Mouse (Mus musculus) kidney, adult 2 months (tissue): ENCODE measurements around the gene Ptgs2. TPM values are rescaled to one million over a fixed set of nuclear protein-coding genes. Genes with fewer than 3 reads are reported as not detected.

Source experiments
- DNase-seq: peaks from one replicate; pipeline ENCODE4 v3.0.0; 2021
- H3K27ac ChIP-seq: fragments of 200-500 bp; 2 replicates; pipeline ENCODE4 v1.5.1; 2012; ENCODE audit warnings: low read depth, low read length, control low read depth, inconsistent platforms; ENCODE audit not compliant: insufficient read depth
- H3K27me3 ChIP-seq: fragments of 200-500 bp; replicated peaks from 2 replicates; pipeline ENCODE4 v1.6.1; 2012; ENCODE audit warnings: mild to moderate bottlenecking, moderate library complexity, low read length, inconsistent platforms; ENCODE audit not compliant: control insufficient read depth, insufficient read depth
- H3K36me3 ChIP-seq: fragments of 200-500 bp; 2 replicates; pipeline ENCODE4 v1.6.1; 2012; ENCODE audit warnings: mild to moderate bottlenecking, moderate library complexity, low read length, inconsistent platforms; ENCODE audit not compliant: control insufficient read depth, insufficient read depth
- H3K4me1 ChIP-seq: fragments of 200-500 bp; 2 replicates; pipeline ENCODE4 v1.6.1; 2011; ENCODE audit warnings: low read length; ENCODE audit not compliant: control insufficient read depth, insufficient read depth
- H3K4me3 ChIP-seq: fragments of 200-500 bp; 2 replicates; pipeline ENCODE4 v1.5.1; 2011; ENCODE audit warnings: mild to moderate bottlenecking, low read depth, low read length, control low read depth; ENCODE audit not compliant: insufficient read depth
- CTCF ChIP-seq: fragments of 200-500 bp; conservative IDR thresholded peaks from 2 replicates; pipeline ENCODE4 v1.5.1; 2011; ENCODE audit warnings: low read depth, mild to moderate bottlenecking, control low read depth, low read length, moderate library complexity, mixed read lengths; ENCODE audit not compliant: insufficient read depth, insufficient read length
- POLR2A ChIP-seq: fragments of 200-500 bp; IDR thresholded peaks from one replicate; pipeline ENCODE4 v1.6.1; 2011; ENCODE audit warnings: low read depth, low read length, control low read depth
- WGBS: fragments of 180-500 bp; shearing (Covaris S2); methylation state at CpG from one replicate; pipeline ENCODE4 v1.1.7; 2018; 5-methylcytosine and 5-hydroxymethylcytosine counted together
- polyA plus RNA-seq: library from polyadenylated mRNA; depleted of rRNA; stranded (reverse); fragments of >200 nt; gene quantifications from 2 replicates; pipeline ENCODE4 v1.2.3, GENCODE M21; 2012

Gene Ptgs2
- polyA plus RNA-seq, 1 experiment = 0.33 TPM

- no peak overlapping the region for H3K27ac ChIP-seq
- no peak for DNase-seq
- H3K36me3 ChIP-seq = no peaks in the 10 kb centered on the region
- H3K27me3 ChIP-seq = no peaks in the 10 kb centered on the region
- 87% methylated on average over 2 of the region's 2 CpGs for WGBS
- H3K4me1 ChIP-seq = no peaks in the 10 kb centered on the region
- no peak overlapping the region for H3K4me3 ChIP-seq
- TF ChIP-seq POLR2A (no peak), CTCF (no peak)
These were observed 2.8 kb upstream of the Ptgs2 start for GRCm38 (mm10) chr1:150097036-150097435.

DNA sequence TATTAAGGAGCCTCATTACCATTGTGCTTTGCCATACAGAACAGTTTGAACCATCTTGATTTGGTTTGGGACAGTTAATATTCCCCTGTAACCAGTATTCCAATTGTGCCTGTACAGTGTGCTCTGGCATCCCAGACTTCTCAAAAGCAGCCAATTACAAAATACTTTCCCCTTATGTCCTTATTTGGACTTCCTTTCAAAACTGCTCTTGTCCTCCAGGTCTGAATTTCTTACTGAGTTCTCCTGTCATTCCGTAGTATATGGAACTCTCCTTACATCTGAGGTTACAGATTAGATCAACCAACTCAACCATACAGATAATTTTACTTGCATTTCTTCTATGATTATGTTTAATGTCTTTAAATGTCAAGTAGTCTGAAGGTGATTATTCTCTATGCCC, 2.1 kb upstream of the Ptgs2 start:
- no peak overlapping the region for H3K4me3 ChIP-seq
- H3K4me1 ChIP-seq = no peaks in the 10 kb centered on the region
- WGBS = 56% methylated on average over 1 of the region's 1 CpGs
- H3K36me3 ChIP-seq = no peaks in the 10 kb centered on the region
- no peaks in the 10 kb centered on the region for H3K27me3 ChIP-seq
- H3K27ac ChIP-seq = no peak overlapping the region
- DNase-seq = no peak
- TF ChIP-seq CTCF (no peak), POLR2A (no peak)

DNA sequence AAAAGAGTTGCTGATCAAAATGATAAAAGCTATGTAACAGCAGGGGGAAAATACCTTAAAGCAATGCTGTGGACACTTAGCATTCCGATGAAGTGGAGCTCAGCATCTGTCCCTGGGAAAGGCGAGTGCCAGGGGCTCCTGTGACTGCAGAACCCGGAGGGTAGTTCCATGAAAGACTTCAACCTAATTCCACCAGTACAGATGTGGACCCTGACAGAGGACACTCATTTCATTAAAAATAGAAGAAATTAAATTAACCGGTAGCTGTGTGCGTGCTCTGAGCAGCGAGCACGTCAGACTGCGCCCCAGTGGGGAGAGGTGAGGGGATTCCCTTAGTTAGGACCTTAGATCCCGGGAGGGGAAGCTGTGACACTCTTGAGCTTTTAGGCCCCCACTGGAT, 457 bp upstream of the Ptgs2 start:
- H3K4me3 ChIP-seq = peak overlapping the region; percentile 48
- no peaks in the 10 kb centered on the region for H3K4me1 ChIP-seq
- H3K27ac ChIP-seq = no peak overlapping the region
- no peaks in the 10 kb centered on the region for H3K36me3 ChIP-seq
- no peaks in the 10 kb centered on the region for H3K27me3 ChIP-seq
- TF ChIP-seq CTCF (no peak), POLR2A (no peak)
- no peak for DNase-seq
- 12% methylated on average over 9 of the region's 9 CpGs for WGBS

- 84% methylated on average over 6 of the region's 6 CpGs for WGBS
- Histone ChIP-seq H3K27me3 (no peaks in the 10 kb centered on the region), H3K36me3 (no peaks in the 10 kb centered on the region), H3K27ac (no peak overlapping the region), H3K4me1 (no peaks in the 10 kb centered on the region), H3K4me3 (no peak overlapping the region)
- no peak for DNase-seq
- TF ChIP-seq CTCF = no peak
These were observed 4.4 kb downstream of the Ptgs2 start for GRCm38 (mm10) chr1:150104228-150104720.

DNA sequence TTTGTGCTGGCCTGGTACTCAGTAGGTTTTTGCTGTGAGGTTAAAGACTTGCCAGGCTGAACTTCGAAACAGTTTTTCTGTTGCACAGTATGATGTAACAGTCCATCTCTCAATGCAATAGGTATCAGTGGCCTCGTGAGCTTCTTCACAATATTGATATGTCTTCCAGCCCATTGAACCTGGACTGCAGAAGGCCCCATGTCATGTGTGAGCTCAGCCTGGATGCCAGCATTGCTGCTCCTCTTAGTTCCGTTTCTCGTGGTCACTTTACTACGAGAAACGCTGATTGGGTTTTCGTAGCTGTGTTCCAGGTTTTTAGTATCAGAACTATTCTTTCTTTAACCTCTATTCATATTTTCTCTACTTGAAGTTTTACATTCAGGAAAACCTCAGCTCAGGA, 6.9 kb downstream of the Ptgs2 start:
- no peak for DNase-seq
- Histone ChIP-seq H3K36me3 (no peaks in the 10 kb centered on the region), H3K4me3 (no peak overlapping the region), H3K27ac (no peak overlapping the region), H3K27me3 (no peaks in the 10 kb centered on the region), H3K4me1 (no peaks in the 10 kb centered on the region)
- WGBS = 93% methylated on average over 7 of the region's 7 CpGs
- TF ChIP-seq POLR2A = no peak

GRCm38 (mm10) chr1:150109591-150109990, 9.8 kb downstream of the Ptgs2 start:
- WGBS = 81% methylated on average over 2 of the region's 2 CpGs
- no peak overlapping the region for H3K4me3 ChIP-seq
- H3K27ac ChIP-seq = no peak overlapping the region
- no peaks in the 10 kb centered on the region for H3K27me3 ChIP-seq
- no peaks in the 10 kb centered on the region for H3K36me3 ChIP-seq
- DNase-seq = no peak
- H3K4me1 ChIP-seq = no peaks in the 10 kb centered on the region
- TF ChIP-seq CTCF (no peak), POLR2A (no peak)

- Histone ChIP-seq H3K27ac (no peak overlapping the region), H3K4me1 (no peaks in the 10 kb centered on the region), H3K27me3 (no peaks in the 10 kb centered on the region), H3K36me3 (no peaks in the 10 kb centered on the region), H3K4me3 (no peak overlapping the region)
- DNase-seq = no peak
- TF ChIP-seq CTCF (no peak), POLR2A (no peak)
- whole genome bisulfite sequencing = 76% methylated on average over 7 of the region's 7 CpGs
These were observed 15.5 kb downstream of the Ptgs2 start for GRCm38 (mm10) chr1:150115352-150115751.

- H3K4me1 ChIP-seq = no peaks in the 10 kb centered on the region
- no peak for DNase-seq
- no peak overlapping the region for H3K27ac ChIP-seq
- no peak overlapping the region for H3K4me3 ChIP-seq
- no peaks in the 10 kb centered on the region for H3K27me3 ChIP-seq
- no peak for TF ChIP-seq POLR2A
- TF ChIP-seq CTCF = no peak
- WGBS = 82% methylated on average over 5 of the region's 5 CpGs
- H3K36me3 ChIP-seq = no peaks in the 10 kb centered on the region
These were observed 18.5 kb downstream of the Ptgs2 start for GRCm38 (mm10) chr1:150118352-150118751.
